Mouse (Mus musculus) adipocyte (in vitro differentiated cells): ENCODE data around the gene Adamts13.

Experiments
- DNase-seq: peaks from one replicate; pipeline ENCODE4 v3.0.0-alpha.2; 2016; ENCODE audit warnings: low spot score

The Adamts13 gene

GRCm38 (mm10) chr2:27037008-27037407, 63.8 kb downstream of the Adamts13 start:
- DNase-seq = no peak

GRCm38 (mm10) chr2:27038596-27038995, 65.4 kb downstream of the Adamts13 start:
- DNase-seq = peak; percentile 68

- no peak for DNase-seq
These were observed 66.1 kb downstream of the Adamts13 start for GRCm38 (mm10) chr2:27039286-27039685.

GRCm38 (mm10) chr2:27042131-27042844, 69.1 kb downstream of the Adamts13 start:
- peak; percentile 33 for DNase-seq

- peak; percentile 80 for DNase-seq
These were observed 70.2 kb downstream of the Adamts13 start for GRCm38 (mm10) chr2:27043461-27043860.

- peak; percentile 28 for DNase-seq
These were observed 71.0 kb downstream of the Adamts13 start for GRCm38 (mm10) chr2:27044166-27044565.

- no peak for DNase-seq
These were observed 71.4 kb downstream of the Adamts13 start for GRCm38 (mm10) chr2:27044641-27045040.

GRCm38 (mm10) chr2:27045979-27046770, 73.0 kb downstream of the Adamts13 start:
- no peak for DNase-seq

GRCm38 (mm10) chr2:27049408-27049807, 76.2 kb downstream of the Adamts13 start:
- DNase-seq = no peak

- DNase-seq = no peak
These were observed 85.0 kb downstream of the Adamts13 start for GRCm38 (mm10) chr2:27058251-27058650.

GRCm38 (mm10) chr2:27058751-27059150, 85.5 kb downstream of the Adamts13 start:
- no peak for DNase-seq

- DNase-seq = no peak
These were observed 86.0 kb downstream of the Adamts13 start for GRCm38 (mm10) chr2:27059187-27059586.
